Mouse (Mus musculus): ENCODE measurements at regions not wholly inside any gene's neighbourhood (a gene's known extent, or its start where the extent isn't known, plus 50 kb on each side); places are given as distances from the start of the nearest gene placed in this dataset.
"Not testable (repeated sequence)": the region's sequence is repeated elsewhere in the genome, so short reads cannot be mapped to it uniquely, and the experiment has no call there.

GRCm38 (mm10) chr5:42884251-42884650 is 348.7 kb upstream of the Cpeb2 start:
- 91% methylated on average over 1 of the region's 1 CpGs for WGBS
- no peak for ATAC-seq (ENCODE audit: insufficient number of reproducible peaks, low FRiP score)

GRCm38 (mm10) chr5:42891890-42892289 is 341.1 kb upstream of the Cpeb2 start:
- no peak overlapping the region for H3K4me3 ChIP-seq
- no peaks in the 10 kb centered on the region for H3K4me1 ChIP-seq (replicated peaks)
- H3K9ac ChIP-seq, result no peak overlapping the region
- H3K9me3 ChIP-seq (replicated peaks), result no peaks in the 10 kb centered on the region
- H3K4me2 ChIP-seq, result no peak overlapping the region
- H3K27me3 ChIP-seq (replicated peaks), result no peaks in the 10 kb centered on the region
- ATAC-seq (ENCODE audit: insufficient number of reproducible peaks, low FRiP score), result no peak
- no peak overlapping the region for H3K27ac ChIP-seq (ENCODE audit: poor library complexity, severe bottlenecking)
- no peaks in the 10 kb centered on the region for H3K36me3 ChIP-seq
- WGBS, result 36% methylated on average over 2 of the region's 2 CpGs

More at GRCm38 (mm10) chr5:42884251-42884650, 348.7 kb upstream of the Cpeb2 start:
- H3K9me3 ChIP-seq (replicated peaks), result no peaks in the 10 kb centered on the region
- H3K4me1 ChIP-seq (replicated peaks), result no peaks in the 10 kb centered on the region
- H3K9ac ChIP-seq, result no peak overlapping the region
- no peaks in the 10 kb centered on the region for H3K27me3 ChIP-seq (replicated peaks)
- H3K4me2 ChIP-seq, result no peak overlapping the region
- no peak overlapping the region for H3K4me3 ChIP-seq
- no peaks in the 10 kb centered on the region for H3K36me3 ChIP-seq
- no peak overlapping the region for H3K27ac ChIP-seq (ENCODE audit: poor library complexity, severe bottlenecking)

GRCm38 (mm10) chr5:42906136-42906535 is 326.8 kb upstream of the Cpeb2 start:
- WGBS, result 69% methylated on average over 3 of the region's 3 CpGs
- H3K4me3 ChIP-seq, result no peak overlapping the region
- no peak for ATAC-seq (ENCODE audit: insufficient number of reproducible peaks, low FRiP score)

GRCm38 (mm10) chr5:42919328-42919727 is 313.6 kb upstream of the Cpeb2 start:
- no peak overlapping the region for H3K4me3 ChIP-seq
- no peak overlapping the region for H3K9ac ChIP-seq
- H3K27me3 ChIP-seq (replicated peaks), result no peaks in the 10 kb centered on the region
- no peak overlapping the region for H3K27ac ChIP-seq (ENCODE audit: poor library complexity, severe bottlenecking)
- no peaks in the 10 kb centered on the region for H3K36me3 ChIP-seq
- H3K9me3 ChIP-seq (replicated peaks), result no peaks in the 10 kb centered on the region
- H3K4me1 ChIP-seq (replicated peaks), result no peaks in the 10 kb centered on the region
- ATAC-seq (ENCODE audit: insufficient number of reproducible peaks, low FRiP score), result no peak
- H3K4me2 ChIP-seq, result no peak overlapping the region
- WGBS, result 77% methylated on average over 3 of the region's 3 CpGs

More at GRCm38 (mm10) chr5:42906136-42906535, 326.8 kb upstream of the Cpeb2 start:
- Histone ChIP-seq H3K4me1 (replicated peaks) (no peaks in the 10 kb centered on the region), H3K9ac (no peak overlapping the region), H3K27ac (ENCODE audit: poor library complexity, severe bottlenecking) (no peak overlapping the region), H3K27me3 (replicated peaks) (no peaks in the 10 kb centered on the region), H3K4me2 (no peak overlapping the region), H3K36me3 (no peaks in the 10 kb centered on the region), H3K9me3 (replicated peaks) (no peaks in the 10 kb centered on the region)

- Histone ChIP-seq H3K4me1 (replicated peaks) (no peaks in the 10 kb centered on the region), H3K9me3 (replicated peaks) (no peaks in the 10 kb centered on the region), H3K36me3 (no peaks in the 10 kb centered on the region), H3K4me2 (no peak overlapping the region), H3K27ac (ENCODE audit: poor library complexity, severe bottlenecking) (no peak overlapping the region), H3K27me3 (replicated peaks) (no peaks in the 10 kb centered on the region), H3K9ac (no peak overlapping the region), H3K4me3 (no peak overlapping the region)
- WGBS, result 59% methylated on average over 2 of the region's 2 CpGs
- no peak for ATAC-seq (ENCODE audit: insufficient number of reproducible peaks, low FRiP score)
Observed at GRCm38 (mm10) chr5:42932106-42932505, 300.9 kb upstream of the Cpeb2 start.

GRCm38 (mm10) chr5:42959296-42959862 is 273.6 kb upstream of the Cpeb2 start:
- no peaks in the 10 kb centered on the region for H3K9me3 ChIP-seq (replicated peaks)
- H3K4me1 ChIP-seq (replicated peaks), result no peaks in the 10 kb centered on the region
- no peak overlapping the region for H3K9ac ChIP-seq
- H3K4me3 ChIP-seq, result no peak overlapping the region
- no peak for ATAC-seq (ENCODE audit: insufficient number of reproducible peaks, low FRiP score)
- no peak overlapping the region for H3K27ac ChIP-seq (ENCODE audit: poor library complexity, severe bottlenecking)
- WGBS, result 77% methylated on average over 9 of the region's 9 CpGs
- no peaks in the 10 kb centered on the region for H3K27me3 ChIP-seq (replicated peaks)
- H3K4me2 ChIP-seq, result no peak overlapping the region
- H3K36me3 ChIP-seq, result no peaks in the 10 kb centered on the region

GRCm38 (mm10) chr5:42966952-42967351 is 266.0 kb upstream of the Cpeb2 start:
- not testable (repeated sequence) for H3K36me3 ChIP-seq; H3K4me2 ChIP-seq; H3K27me3 ChIP-seq (replicated peaks); H3K9me3 ChIP-seq (replicated peaks); H3K27ac ChIP-seq (ENCODE audit: poor library complexity, severe bottlenecking); ATAC-seq (ENCODE audit: insufficient number of reproducible peaks, low FRiP score); H3K4me3 ChIP-seq; H3K9ac ChIP-seq; H3K4me1 ChIP-seq (replicated peaks)
- WGBS, result 84% methylated on average over 2 of the region's 2 CpGs

- Histone ChIP-seq H3K9ac (no peak overlapping the region), H3K27ac (ENCODE audit: poor library complexity, severe bottlenecking) (no peak overlapping the region), H3K36me3 (no peaks in the 10 kb centered on the region), H3K4me1 (replicated peaks) (0 out of 2 replicates have a peak, but pooled peaks cover 3% of the 10 kb centered on the region), H3K9me3 (replicated peaks) (no peaks in the 10 kb centered on the region), H3K4me3 (no peak overlapping the region), H3K4me2 (no peak overlapping the region), H3K27me3 (replicated peaks) (no peaks in the 10 kb centered on the region)
- no peak for ATAC-seq (ENCODE audit: insufficient number of reproducible peaks, low FRiP score)
Observed at GRCm38 (mm10) chr5:42969209-42969608, 263.8 kb upstream of the Cpeb2 start.

- Histone ChIP-seq H3K4me1 (replicated peaks) (0 out of 2 replicates have a peak, but pooled peaks cover 3% of the 10 kb centered on the region), H3K4me3 (no peak overlapping the region), H3K9me3 (replicated peaks) (no peaks in the 10 kb centered on the region), H3K9ac (no peak overlapping the region), H3K27ac (ENCODE audit: poor library complexity, severe bottlenecking) (no peak overlapping the region), H3K4me2 (no peak overlapping the region), H3K27me3 (replicated peaks) (no peaks in the 10 kb centered on the region), H3K36me3 (no peaks in the 10 kb centered on the region)
- no peak for ATAC-seq (ENCODE audit: insufficient number of reproducible peaks, low FRiP score)
- 23% methylated on average over 3 of the region's 3 CpGs for WGBS
Observed at GRCm38 (mm10) chr5:42969621-42970020, 263.3 kb upstream of the Cpeb2 start.

- Histone ChIP-seq H3K27ac (ENCODE audit: poor library complexity, severe bottlenecking) (no peak overlapping the region), H3K27me3 (replicated peaks) (no peaks in the 10 kb centered on the region), H3K36me3 (no peaks in the 10 kb centered on the region), H3K9me3 (replicated peaks) (no peaks in the 10 kb centered on the region), H3K4me1 (replicated peaks) (no peaks in the 10 kb centered on the region), H3K4me2 (no peak overlapping the region), H3K9ac (no peak overlapping the region), H3K4me3 (no peak overlapping the region)
- 82% methylated on average over 4 of the region's 4 CpGs for WGBS
- no peak for ATAC-seq (ENCODE audit: insufficient number of reproducible peaks, low FRiP score)
Observed at GRCm38 (mm10) chr5:42977108-42977507, 255.9 kb upstream of the Cpeb2 start.

GRCm38 (mm10) chr5:42980946-42981650 is 251.9 kb upstream of the Cpeb2 start:
- no peak overlapping the region for H3K27ac ChIP-seq (ENCODE audit: poor library complexity, severe bottlenecking)
- no peaks in the 10 kb centered on the region for H3K36me3 ChIP-seq
- H3K4me1 ChIP-seq (replicated peaks), result no peaks in the 10 kb centered on the region
- ATAC-seq (ENCODE audit: insufficient number of reproducible peaks, low FRiP score), result no peak
- no peak overlapping the region for H3K4me2 ChIP-seq
- WGBS, result 71% methylated on average over 2 of the region's 2 CpGs
- no peak overlapping the region for H3K9ac ChIP-seq
- H3K9me3 ChIP-seq (replicated peaks), result no peaks in the 10 kb centered on the region
- no peaks in the 10 kb centered on the region for H3K27me3 ChIP-seq (replicated peaks)
- no peak overlapping the region for H3K4me3 ChIP-seq

GRCm38 (mm10) chr5:42986203-42986602 is 246.8 kb upstream of the Cpeb2 start:
- Histone ChIP-seq H3K36me3 (no peaks in the 10 kb centered on the region), H3K4me2 (no peak overlapping the region), H3K9me3 (replicated peaks) (no peaks in the 10 kb centered on the region), H3K4me1 (replicated peaks) (no peaks in the 10 kb centered on the region), H3K27ac (ENCODE audit: poor library complexity, severe bottlenecking) (no peak overlapping the region), H3K9ac (no peak overlapping the region), H3K4me3 (no peak overlapping the region), H3K27me3 (replicated peaks) (no peaks in the 10 kb centered on the region)
- 69% methylated on average over 4 of the region's 4 CpGs for WGBS
- no peak for ATAC-seq (ENCODE audit: insufficient number of reproducible peaks, low FRiP score)

All from heart, embryonic 12.5 days (tissue).